Mouse (Mus musculus) mouse trophoblast stem cell (cell line): ENCODE results near the gene Dscam.

Source experiments
- in situ Hi-C, 2 experiments: fragments of 300-500 bp; cut with MseI, MboI; formaldehyde crosslinking; loops; 2 replicates in 1 of 2; 3 replicates in 1 of 2; pipeline ENCODE4 v1.15.1; 2025

Gene Dscam

DNA sequence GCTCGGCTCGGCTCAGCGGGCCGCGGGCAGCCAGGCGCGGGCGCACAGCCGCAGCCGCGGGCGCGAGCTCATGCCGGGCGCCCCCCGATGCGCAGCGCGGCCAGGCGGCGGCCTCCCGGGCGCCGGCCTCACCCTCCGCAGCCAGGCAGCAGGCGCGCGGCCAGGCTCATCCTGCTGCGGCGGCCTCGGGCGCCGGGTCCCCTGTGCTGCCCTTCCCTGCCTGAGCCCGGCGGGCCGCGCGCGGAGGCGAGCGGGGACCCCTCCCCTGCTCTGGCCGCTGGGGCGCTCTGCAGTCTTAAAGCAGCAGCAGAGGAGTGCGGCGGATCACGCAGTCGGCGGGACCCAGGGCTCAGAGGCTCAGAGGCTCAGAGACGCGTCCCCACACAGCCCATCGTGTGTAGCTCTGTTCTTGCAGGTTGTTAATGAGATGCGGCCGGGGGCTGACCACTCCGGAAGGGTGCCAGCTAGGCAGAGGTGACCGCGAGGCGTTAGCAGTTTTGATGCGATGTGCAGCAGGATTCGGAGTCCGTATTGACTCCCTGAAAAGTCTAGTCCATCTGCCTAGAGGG lies at the start of gene Dscam:
TSS of gene Dscam (minus strand) at position 240 of the 569 bp plus-strand sequence.
- in situ Hi-C loops, result no loop called here

DNA sequence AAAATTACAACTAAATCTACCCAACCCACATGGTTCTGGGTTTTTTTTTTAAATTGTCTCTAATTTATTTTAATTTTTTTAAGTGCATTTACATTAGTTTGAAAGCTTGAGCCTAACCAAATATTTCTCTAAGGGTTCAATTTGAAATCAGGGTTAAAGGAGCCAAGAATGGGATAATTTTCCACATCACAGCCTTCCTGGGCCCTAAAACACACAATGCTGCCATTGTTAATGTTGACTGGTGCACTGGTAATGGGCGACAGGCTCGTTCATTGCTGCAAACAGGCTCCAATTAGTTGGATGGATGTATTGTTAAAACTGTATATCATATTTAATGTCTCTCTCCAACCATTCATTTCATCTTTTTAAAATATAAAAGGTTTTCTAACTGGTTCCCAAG lies 48.8 kb upstream of the Dscam start:
- in situ Hi-C loops, result no loop called here

GRCm38 (mm10) chr16:97209997-97210396 lies 39.4 kb upstream of the Dscam start:
- in situ Hi-C loops, result no loop called here

DNA sequence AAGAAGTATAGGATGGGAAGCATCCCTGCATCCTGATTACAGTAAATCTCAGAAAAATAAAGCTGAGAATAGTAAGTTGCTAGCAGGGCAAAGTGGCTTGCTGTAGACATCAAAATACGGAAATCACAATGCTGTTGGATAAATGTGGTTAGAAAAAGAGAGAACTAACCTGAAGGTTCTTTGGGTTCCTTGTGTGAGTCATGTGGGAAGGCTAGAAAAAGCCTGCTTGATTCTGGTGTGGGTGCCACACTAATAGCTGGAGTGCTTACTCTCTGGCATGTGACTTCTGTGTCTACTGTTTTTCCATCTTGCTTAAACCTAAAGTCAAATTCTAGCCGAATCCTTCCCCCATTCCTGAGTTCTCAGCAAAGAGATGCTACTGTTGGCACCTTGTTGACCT lies 37.7 kb upstream of the Dscam start:
- in situ Hi-C loops, result no loop called here

DNA sequence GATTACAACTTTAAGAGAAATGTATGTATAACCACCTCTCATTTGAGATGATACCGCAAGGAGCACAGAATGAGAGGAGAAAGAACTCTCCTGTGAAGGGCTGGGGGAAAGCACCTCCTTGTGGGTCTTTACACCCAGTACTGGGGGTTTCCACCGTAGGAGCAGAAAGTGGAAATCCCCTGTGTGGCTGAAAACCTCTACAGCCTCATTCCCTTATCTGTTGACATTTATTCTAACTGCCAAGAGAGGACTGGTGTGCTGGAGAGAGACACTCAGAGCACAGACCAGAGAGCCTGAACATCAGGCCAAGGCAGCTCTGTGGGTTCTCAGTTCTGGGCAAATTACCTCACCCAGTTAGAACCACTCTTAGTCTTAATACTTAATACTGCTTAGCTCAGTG lies 33.5 kb upstream of the Dscam start:
- in situ Hi-C loops, result no loop called here

DNA sequence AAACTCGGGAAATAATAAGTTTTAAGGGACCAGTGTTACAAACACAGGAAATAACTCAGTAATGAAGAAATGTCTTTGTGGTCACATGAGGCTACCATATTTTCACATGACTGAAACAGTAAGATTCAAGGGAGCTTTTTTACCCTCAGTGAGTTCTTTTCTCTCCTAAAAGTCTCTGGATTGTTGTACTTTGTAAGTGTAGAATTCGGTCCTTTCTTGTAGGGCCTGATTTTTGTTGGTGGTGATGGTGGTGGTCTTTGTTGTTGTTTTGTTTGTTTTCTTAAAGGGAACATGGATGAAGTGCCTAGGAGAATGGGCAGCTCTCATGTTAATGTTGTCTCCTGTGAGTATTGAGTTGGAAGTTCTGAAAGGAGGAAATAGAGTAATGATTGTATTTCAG lies 33.0 kb upstream of the Dscam start:
- in situ Hi-C loops, result no loop called here

DNA sequence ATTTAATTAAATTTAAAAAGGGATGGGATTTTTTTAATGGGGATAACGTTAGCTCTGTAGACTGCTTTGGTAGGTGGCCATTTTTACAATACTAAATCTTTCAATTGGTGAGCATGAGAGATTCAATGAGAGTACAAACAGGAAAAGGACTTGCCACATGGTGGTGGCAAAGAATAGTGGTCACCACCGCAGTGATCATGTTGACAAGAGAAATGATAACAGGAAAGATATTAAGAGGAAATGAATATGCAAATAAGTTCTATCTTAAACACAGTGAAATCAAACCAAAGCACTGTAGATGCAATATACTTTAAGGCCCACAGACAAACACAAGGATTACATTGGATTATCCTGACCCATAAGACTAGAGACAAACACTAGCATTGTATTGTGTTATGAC lies 24.1 kb upstream of the Dscam start:
- in situ Hi-C loops, result no loop called here

DNA sequence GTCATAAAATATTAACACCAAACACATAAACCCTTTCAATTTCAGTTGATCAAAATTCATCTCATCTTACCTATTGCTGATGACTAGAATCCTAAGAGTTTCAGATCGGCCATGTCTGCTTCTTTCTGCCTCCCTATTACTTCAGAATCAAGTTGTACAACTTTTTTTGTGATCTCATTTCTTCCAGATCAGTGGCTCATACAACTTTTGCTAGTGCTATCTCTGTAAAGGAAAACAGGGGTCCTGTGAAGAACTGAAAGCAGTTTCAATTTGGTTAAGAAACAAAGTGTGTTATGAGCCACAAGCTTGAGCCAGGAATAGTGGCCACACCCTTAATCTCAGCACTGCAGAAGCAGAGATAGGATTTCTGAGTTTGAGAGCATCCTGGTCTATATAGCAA lies 23.6 kb upstream of the Dscam start:
- in situ Hi-C loops, result no loop called here

- in situ Hi-C loops, result no loop called here
Measured at GRCm38 (mm10) chr16:97192296-97192695, 21.7 kb upstream of the Dscam start.

- in situ Hi-C loops, result no loop called here
Measured at GRCm38 (mm10) chr16:97190604-97191003, 20.1 kb upstream of the Dscam start.

DNA sequence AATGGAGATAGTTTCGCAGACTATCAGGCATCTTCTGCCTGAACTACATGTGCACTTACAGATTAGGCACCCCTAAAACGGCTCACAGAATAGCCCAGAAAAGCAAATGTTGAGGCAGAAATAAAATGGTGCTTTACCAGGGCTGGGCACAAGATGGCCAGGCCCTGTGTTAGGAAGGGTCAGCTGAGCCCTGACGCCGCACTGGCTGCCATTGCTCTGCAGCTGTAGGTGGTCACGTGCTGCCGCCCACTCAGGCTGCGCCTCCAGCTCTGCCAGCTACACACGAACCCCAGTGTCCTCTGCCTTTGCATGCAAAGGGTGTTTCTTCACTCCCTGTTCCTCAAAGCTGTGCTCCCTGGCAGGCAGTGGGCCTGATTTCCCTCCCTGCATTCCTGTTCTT lies 948 bp upstream of the Dscam start:
- in situ Hi-C loops, result no loop called here

GRCm38 (mm10) chr16:97169901-97170512 lies 545 bp downstream of the Dscam start:
- in situ Hi-C loops, result no loop called here

DNA sequence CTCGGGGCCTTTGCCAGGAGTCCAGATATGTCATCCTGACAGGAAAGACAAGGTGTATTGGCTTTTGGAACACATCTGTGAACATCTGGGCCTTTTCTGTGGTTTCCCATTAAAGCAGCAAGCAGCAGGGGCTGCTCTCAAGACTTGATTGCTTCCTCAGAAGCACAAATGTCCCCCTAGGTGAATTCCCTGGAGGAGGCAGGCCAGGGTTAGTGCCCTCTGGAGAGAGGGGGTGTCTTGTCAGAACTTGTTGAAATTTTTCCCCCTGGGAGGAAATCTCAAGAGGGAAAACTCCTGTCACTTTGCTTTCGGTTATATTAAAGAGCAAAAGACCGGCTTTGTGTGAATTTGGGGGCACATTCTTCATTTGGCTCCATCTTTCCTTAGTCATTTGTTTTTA lies 1.9 kb downstream of the Dscam start:
- in situ Hi-C loops, result no loop called here

DNA sequence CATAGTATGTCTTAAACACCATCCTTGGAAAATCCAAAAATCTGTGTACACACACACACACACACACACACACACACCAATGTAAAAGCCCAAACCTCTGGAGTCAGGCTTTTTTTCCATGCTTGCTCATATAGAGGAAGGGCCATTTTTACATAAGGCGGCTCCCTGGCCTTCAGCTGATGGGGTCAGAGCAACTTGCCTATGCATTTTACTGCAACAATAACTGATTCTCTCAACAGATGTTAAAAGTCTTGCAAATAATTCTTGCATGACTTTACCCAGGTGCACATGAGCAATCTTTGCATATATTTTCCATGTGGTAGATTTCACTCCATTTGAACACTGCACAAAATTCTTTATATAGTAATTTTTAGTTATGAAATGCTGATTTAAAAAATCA lies 2.5 kb downstream of the Dscam start:
- in situ Hi-C loops, result no loop called here

GRCm38 (mm10) chr16:97166166-97166565 lies 4.4 kb downstream of the Dscam start:
- in situ Hi-C loops, result no loop called here

- in situ Hi-C loops, result no loop called here
Measured at GRCm38 (mm10) chr16:97165444-97166121, 5.0 kb downstream of the Dscam start.

GRCm38 (mm10) chr16:97158279-97158678 lies 12.3 kb downstream of the Dscam start:
- in situ Hi-C loops, result no loop called here

- in situ Hi-C loops, result no loop called here
Measured at GRCm38 (mm10) chr16:97144544-97145194, 25.9 kb downstream of the Dscam start.

GRCm38 (mm10) chr16:97141943-97142342 lies 28.6 kb downstream of the Dscam start:
- in situ Hi-C loops, result no loop called here

DNA sequence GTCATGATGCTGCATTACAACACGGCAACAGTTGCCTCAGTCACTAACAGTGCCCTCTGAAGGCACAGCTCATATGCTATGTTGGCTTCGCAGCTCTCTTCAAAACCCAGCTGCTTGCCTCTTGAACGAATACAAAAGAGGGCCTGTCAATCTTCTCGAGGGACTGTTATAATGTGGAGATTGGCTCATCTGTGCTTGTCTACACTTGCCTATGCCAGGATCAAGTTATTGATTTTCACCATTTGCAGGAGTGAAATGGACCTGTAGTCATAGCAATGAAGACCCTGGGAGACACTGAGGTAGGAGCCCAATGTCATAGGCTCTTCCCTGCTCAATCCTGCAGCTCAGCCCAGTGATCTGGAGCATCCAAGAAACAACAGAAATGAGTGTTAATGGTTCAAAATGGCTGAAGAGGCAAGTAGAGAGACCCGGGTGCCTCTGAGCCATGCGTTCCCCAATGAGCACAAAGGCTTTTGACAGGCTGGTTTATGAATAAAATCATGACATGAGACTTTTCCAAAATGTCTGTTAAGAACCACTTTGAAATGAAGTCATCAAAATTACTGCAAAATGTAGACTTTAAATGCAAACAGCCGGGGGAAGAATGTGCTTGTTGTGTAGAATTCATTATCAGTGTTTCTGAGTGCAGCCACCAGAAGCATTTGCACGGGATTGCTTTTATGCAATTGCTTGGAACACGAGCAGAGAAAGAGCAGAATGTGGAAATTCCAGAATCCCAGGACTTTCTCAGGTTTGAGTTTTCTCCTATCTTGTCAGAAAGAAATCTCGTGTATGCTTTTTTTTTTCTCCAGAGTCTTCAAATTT lies 35.3 kb downstream of the Dscam start:
- in situ Hi-C loops, result no loop called here

DNA sequence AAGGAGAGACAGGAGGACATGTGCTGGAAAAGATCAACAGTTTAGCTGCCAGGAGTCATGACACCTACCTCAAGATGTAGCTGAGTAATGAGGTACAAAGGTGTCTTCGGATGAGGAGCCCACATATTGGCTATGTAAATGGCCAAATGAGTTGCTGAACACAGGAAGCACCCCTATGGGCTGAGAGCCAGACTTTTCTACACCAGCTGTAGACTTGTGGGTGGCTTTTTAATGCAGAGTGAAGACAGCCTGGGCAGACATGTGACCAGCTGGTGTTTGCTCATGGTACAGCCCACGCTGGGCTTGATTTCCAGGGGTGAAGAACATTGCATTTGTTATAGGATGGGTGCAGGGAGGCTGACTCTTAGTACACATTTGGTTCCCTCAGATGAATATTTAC lies 43.3 kb downstream of the Dscam start:
- in situ Hi-C loops, result no loop called here

GRCm38 (mm10) chr16:97110028-97110427 lies 60.5 kb downstream of the Dscam start:
- in situ Hi-C loops, result no loop called here
